Mouse (Mus musculus): ENCODE measurements around the gene Glcci1. TPM values are rescaled to one million over a fixed set of nuclear protein-coding genes. Genes with fewer than 3 reads are reported as not detected.

Glcci1 gene
- 14.1 and 15.1 TPM in 2 replicates for polyA plus RNA-seq (2014; fragmentation: Nextera tagmentation; extraction: Ambion mirVana)

DNA sequence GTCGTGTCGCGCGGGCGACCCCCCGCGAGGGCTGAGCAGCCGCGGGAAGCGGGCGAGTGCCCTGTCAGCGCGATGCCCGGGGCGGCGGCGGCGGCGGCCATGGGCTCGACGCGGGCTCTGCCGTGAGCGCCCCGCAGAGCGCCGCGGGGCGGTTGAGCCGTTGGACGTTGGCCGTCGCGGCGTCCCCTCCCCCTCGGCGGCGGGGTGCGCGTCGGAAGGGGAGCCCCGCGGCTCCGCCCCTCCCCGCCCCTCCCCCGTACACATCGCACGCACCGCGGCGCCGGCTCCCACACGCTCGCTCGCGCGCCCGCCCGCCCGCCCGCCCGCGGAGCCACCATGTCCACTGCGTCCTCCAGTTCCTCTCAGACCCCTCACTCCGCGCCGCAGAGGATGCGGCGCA is at the start of gene Glcci1:
TSS of gene Glcci1 (plus strand) at position 50 of the 400 bp plus-strand sequence.
- peak within 1 kb of the TSS; percentile 96 for H3K9ac ChIP-seq (replicated peaks; ENCODE audit: low read length)
- ATAC-seq (ENCODE audit: low FRiP score, low TSS enrichment) (peak; percentile 88), DNase-seq (peak; percentile 93)
- H3K9me3 ChIP-seq (ENCODE audit: control insufficient read depth, low read length) = no peaks in the 10 kb centered on the region
- H3K27me3 ChIP-seq (ENCODE audit: control insufficient read depth, insufficient read depth, low read length) = no peaks in the 10 kb centered on the region
- H3K4me1 ChIP-seq (ENCODE audit: control insufficient read depth, insufficient read depth, low read length) = 0 out of 2 replicates have a peak, but pooled peaks cover 17% of the 10 kb centered on the region
- H3K36me3 ChIP-seq (ENCODE audit: control insufficient read depth, insufficient read depth, low read length) = no peaks in the 10 kb centered on the region
- peak within 1 kb of the TSS; percentile 86 for H3K4me3 ChIP-seq (replicated peaks; ENCODE audit: low read depth, low read length)
- under 1% methylated on average over 42 of the region's 69 CpGs for WGBS
- peak within 1 kb of the TSS; percentile 99 for H3K27ac ChIP-seq (replicated peaks; ENCODE audit: low read depth, low read length)
- H3K4me2 ChIP-seq (ENCODE audit: low read length) = peak within 1 kb of the TSS; percentile 76

DNA sequence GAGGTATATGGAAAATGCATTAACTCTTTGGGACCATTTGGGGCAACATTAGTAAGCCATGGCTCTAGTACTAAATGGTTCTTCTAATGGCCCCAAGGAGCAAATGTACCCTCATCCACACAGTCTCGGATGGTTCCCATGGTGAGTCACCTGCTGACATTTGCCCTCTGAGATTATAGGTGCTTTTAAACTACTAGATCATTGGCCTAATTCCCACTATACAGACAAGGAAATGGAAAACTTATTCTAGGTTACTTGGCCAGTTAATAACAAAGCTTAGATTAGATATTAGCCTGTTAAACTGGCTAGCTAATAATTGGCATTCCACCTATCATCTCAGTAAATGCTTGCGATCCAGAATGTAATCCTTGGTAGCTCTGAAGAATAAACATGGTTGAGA is 47.0 kb upstream of the Glcci1 start:
- Histone ChIP-seq H3K36me3 (ENCODE audit: control insufficient read depth, insufficient read depth, low read length) (no peaks in the 10 kb centered on the region), H3K27me3 (ENCODE audit: control insufficient read depth, insufficient read depth, low read length) (no peaks in the 10 kb centered on the region; the same call in 1 of the 2 replicates), H3K4me3 (replicated peaks; ENCODE audit: low read depth, low read length) (no peak overlapping the region), H3K4me1 (ENCODE audit: control insufficient read depth, insufficient read depth, low read length) (no peaks in the 10 kb centered on the region), H3K9ac (replicated peaks; ENCODE audit: low read length) (no peak overlapping the region), H3K4me2 (ENCODE audit: low read length) (no peak overlapping the region), H3K9me3 (ENCODE audit: control insufficient read depth, low read length) (no peaks in the 10 kb centered on the region), H3K27ac (replicated peaks; ENCODE audit: low read depth, low read length) (no peak overlapping the region)
- no peak for DNase-seq
- ATAC-seq (ENCODE audit: low FRiP score, low TSS enrichment) = no peak
- WGBS = 96% methylated on average over 2 of the region's 2 CpGs

DNA sequence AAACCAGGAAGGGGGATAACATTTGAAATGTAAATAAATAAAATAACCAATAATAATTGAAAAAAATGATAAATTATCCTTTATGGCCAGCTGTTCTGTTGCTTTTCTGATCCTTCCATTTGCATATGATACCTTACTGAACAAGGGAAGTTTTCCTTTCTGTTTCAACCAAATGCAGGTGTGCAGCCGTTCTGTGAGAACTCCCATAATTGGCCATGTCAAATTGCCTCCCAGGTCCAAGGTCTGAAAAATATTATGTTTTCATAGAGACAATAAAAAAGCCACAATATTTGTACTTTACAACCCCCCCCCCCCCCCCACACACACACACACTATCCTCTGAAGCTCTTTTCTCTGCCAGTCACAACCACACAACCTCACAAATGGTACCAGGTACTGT is 44.0 kb upstream of the Glcci1 start:
- WGBS = 94% methylated on average over 1 of the region's 1 CpGs

DNA sequence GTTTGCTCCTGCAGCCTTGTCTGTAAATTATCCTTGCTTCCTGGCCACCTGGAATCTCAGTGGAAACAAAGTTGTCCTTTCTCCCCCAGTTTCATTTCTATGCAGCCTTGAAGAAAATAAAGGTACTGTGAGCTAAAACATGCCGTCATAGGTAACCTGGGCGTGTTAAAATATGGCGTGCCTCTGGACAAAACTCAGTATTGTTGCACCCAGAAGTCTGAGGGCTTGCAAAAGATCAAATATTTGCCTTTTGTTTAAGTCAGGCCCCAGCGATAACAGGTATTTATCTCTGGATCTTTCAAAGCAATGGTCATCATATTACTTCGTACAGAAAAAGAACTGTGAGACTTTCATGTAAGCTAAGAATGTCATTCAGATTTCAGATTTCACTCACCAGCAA is 43.4 kb upstream of the Glcci1 start:
- no peak overlapping the region for H3K4me2 ChIP-seq (ENCODE audit: low read length)
- H3K4me3 ChIP-seq (replicated peaks; ENCODE audit: low read depth, low read length) = no peak overlapping the region
- no peaks in the 10 kb centered on the region for H3K36me3 ChIP-seq (ENCODE audit: control insufficient read depth, insufficient read depth, low read length)
- no peak overlapping the region for H3K9ac ChIP-seq (replicated peaks; ENCODE audit: low read length)
- 85% methylated on average over 5 of the region's 5 CpGs for WGBS
- peaks cover 3% of the 10 kb centered on the region; the same call in 1 of the 2 replicates for H3K4me1 ChIP-seq (ENCODE audit: control insufficient read depth, insufficient read depth, low read length)
- DNase-seq (no peak), ATAC-seq (ENCODE audit: low FRiP score, low TSS enrichment) (no peak)
- no peak overlapping the region for H3K27ac ChIP-seq (replicated peaks; ENCODE audit: low read depth, low read length)
- no peaks in the 10 kb centered on the region for H3K9me3 ChIP-seq (ENCODE audit: control insufficient read depth, low read length)
- no peaks in the 10 kb centered on the region; the same call in 1 of the 2 replicates for H3K27me3 ChIP-seq (ENCODE audit: control insufficient read depth, insufficient read depth, low read length)

More for the DNA sequence above, 44.0 kb upstream of the Glcci1 start:
- no peak for ATAC-seq (ENCODE audit: low FRiP score, low TSS enrichment)
- H3K9ac ChIP-seq (replicated peaks; ENCODE audit: low read length) = no peak overlapping the region
- no peaks in the 10 kb centered on the region for H3K36me3 ChIP-seq (ENCODE audit: control insufficient read depth, insufficient read depth, low read length)
- H3K4me3 ChIP-seq (replicated peaks; ENCODE audit: low read depth, low read length) = no peak overlapping the region
- H3K27me3 ChIP-seq (ENCODE audit: control insufficient read depth, insufficient read depth, low read length) = no peaks in the 10 kb centered on the region; the same call in 1 of the 2 replicates
- no peak for DNase-seq
- no peak overlapping the region for H3K4me2 ChIP-seq (ENCODE audit: low read length)
- H3K27ac ChIP-seq (replicated peaks; ENCODE audit: low read depth, low read length) = no peak overlapping the region
- H3K9me3 ChIP-seq (ENCODE audit: control insufficient read depth, low read length) = no peaks in the 10 kb centered on the region
- peaks cover 3% of the 10 kb centered on the region; the same call in 1 of the 2 replicates for H3K4me1 ChIP-seq (ENCODE audit: control insufficient read depth, insufficient read depth, low read length)

DNA sequence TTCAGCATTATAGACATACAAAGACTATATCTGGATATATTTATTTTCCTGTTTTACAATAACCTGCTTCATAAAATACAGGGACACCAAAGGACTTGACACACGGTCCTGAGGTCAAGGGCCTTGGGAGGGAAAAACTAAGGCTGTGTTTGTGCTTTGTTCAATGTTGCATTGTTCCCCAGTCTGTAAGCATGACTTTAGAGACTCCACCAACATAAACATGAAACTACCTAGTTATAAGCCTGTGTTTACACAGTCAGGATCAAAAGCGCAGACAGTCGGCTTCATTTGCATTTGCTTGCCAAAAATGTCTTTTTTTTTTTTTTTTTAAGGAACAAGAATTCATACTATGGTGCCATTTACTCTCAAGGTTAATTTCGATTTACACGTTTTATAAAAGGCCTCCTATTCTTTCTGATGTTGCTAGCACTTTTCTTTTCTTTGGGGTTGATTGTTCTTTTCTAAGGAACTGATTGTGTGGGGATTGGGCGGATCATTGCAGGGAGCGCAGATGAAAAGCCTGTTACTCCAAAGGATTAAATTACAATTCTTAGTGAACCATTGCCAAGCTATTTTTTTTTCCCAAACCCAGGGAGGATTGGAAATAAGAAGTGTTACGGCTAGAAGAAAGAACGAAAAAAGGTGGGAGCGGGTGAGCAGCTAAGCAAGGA is 41.6 kb upstream of the Glcci1 start:
- H3K4me2 ChIP-seq (ENCODE audit: low read length) = no peak overlapping the region
- DNase-seq (peak; percentile 58), ATAC-seq (ENCODE audit: low FRiP score, low TSS enrichment) (no peak)
- H3K27me3 ChIP-seq (ENCODE audit: control insufficient read depth, insufficient read depth, low read length) = no peaks in the 10 kb centered on the region; the same call in 1 of the 2 replicates
- H3K4me3 ChIP-seq (replicated peaks; ENCODE audit: low read depth, low read length) = no peak overlapping the region
- no peak overlapping the region for H3K9ac ChIP-seq (replicated peaks; ENCODE audit: low read length)
- peaks cover 3% of the 10 kb centered on the region; the same call in 1 of the 2 replicates for H3K4me1 ChIP-seq (ENCODE audit: control insufficient read depth, insufficient read depth, low read length)
- no peaks in the 10 kb centered on the region for H3K9me3 ChIP-seq (ENCODE audit: control insufficient read depth, low read length)
- no peak overlapping the region for H3K27ac ChIP-seq (replicated peaks; ENCODE audit: low read depth, low read length)
- no peaks in the 10 kb centered on the region for H3K36me3 ChIP-seq (ENCODE audit: control insufficient read depth, insufficient read depth, low read length)
- WGBS = 10% methylated on average over 10 of the region's 10 CpGs

DNA sequence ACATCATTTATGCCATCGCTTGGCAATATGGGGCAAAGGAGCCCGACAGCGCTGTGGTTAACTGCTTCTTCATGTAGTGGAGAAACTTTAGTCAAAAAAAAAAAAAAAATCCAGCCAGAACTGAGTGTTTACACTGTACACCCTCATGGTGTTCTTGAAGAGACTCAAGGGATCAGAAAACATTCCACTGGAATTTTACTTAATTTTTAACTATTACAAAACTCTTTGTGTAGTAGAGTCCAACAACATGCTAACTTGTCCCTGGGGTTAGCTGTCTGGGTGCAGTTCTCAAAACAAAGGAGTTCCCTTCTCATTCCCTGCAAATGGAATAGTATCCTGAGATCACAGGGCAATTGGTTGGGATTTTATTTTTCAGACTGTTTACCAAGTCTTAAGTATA is 39.5 kb upstream of the Glcci1 start:
- DNase-seq (no peak), ATAC-seq (ENCODE audit: low FRiP score, low TSS enrichment) (no peak)
- Histone ChIP-seq H3K4me3 (replicated peaks; ENCODE audit: low read depth, low read length) (no peak overlapping the region), H3K4me2 (ENCODE audit: low read length) (no peak overlapping the region), H3K36me3 (ENCODE audit: control insufficient read depth, insufficient read depth, low read length) (no peaks in the 10 kb centered on the region), H3K4me1 (ENCODE audit: control insufficient read depth, insufficient read depth, low read length) (peaks cover 3% of the 10 kb centered on the region; the same call in 1 of the 2 replicates), H3K9me3 (ENCODE audit: control insufficient read depth, low read length) (no peaks in the 10 kb centered on the region), H3K9ac (replicated peaks; ENCODE audit: low read length) (no peak overlapping the region), H3K27me3 (ENCODE audit: control insufficient read depth, insufficient read depth, low read length) (no peaks in the 10 kb centered on the region), H3K27ac (replicated peaks; ENCODE audit: low read depth, low read length) (no peak overlapping the region)
- WGBS = 96% methylated on average over 3 of the region's 3 CpGs

DNA sequence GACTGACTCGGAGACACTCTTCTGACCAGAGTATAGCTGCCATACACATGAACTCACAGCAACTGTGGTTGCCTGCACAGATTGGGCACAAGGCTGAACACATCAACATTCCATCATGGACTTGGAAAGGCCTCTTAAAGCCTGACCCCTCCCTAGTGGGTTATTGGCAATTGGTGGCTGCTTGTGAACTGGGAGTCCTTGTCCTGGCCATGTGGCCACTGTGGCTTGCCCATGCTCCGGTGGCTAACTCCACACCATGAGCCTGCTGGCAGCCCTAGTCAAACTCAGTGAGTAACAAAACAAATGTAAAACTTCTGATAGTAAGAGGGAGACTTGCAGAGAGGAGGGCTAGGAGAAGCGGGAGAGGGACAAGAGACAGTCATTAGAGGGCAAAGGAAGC is 37.3 kb upstream of the Glcci1 start:
- Histone ChIP-seq H3K9ac (replicated peaks; ENCODE audit: low read length) (no peak overlapping the region), H3K9me3 (ENCODE audit: control insufficient read depth, low read length) (no peaks in the 10 kb centered on the region), H3K27me3 (ENCODE audit: control insufficient read depth, insufficient read depth, low read length) (no peaks in the 10 kb centered on the region), H3K4me2 (ENCODE audit: low read length) (no peak overlapping the region), H3K4me3 (replicated peaks; ENCODE audit: low read depth, low read length) (no peak overlapping the region), H3K36me3 (ENCODE audit: control insufficient read depth, insufficient read depth, low read length) (no peaks in the 10 kb centered on the region), H3K27ac (replicated peaks; ENCODE audit: low read depth, low read length) (no peak overlapping the region), H3K4me1 (ENCODE audit: control insufficient read depth, insufficient read depth, low read length) (peaks cover 3% of the 10 kb centered on the region; the same call in 1 of the 2 replicates)
- DNase-seq = no peak
- ATAC-seq (ENCODE audit: low FRiP score, low TSS enrichment) = no peak
- 92% methylated on average over 3 of the region's 3 CpGs for WGBS

DNA sequence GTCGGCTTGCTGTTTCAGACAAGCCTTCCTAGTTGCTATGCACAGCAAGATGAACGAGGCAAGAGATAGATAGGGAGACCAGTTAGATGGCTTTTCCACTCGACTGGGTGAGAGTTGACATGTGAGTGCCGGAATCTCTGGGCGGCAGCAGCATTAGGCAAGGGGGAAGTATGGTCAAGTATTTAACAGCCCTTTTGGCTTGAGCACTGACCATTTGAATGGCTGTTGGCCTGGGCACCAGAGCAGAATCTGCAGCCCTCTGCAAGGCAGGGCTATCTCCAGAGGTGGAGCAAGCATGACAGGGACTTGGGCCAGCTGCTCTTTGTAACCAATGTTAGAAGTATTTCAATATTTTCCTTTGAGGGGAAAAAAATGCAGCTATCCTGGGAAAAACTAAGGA is 36.5 kb upstream of the Glcci1 start:
- Histone ChIP-seq H3K27me3 (ENCODE audit: control insufficient read depth, insufficient read depth, low read length) (no peaks in the 10 kb centered on the region), H3K27ac (replicated peaks; ENCODE audit: low read depth, low read length) (no peak overlapping the region), H3K9me3 (ENCODE audit: control insufficient read depth, low read length) (no peaks in the 10 kb centered on the region), H3K9ac (replicated peaks; ENCODE audit: low read length) (no peak overlapping the region), H3K4me1 (ENCODE audit: control insufficient read depth, insufficient read depth, low read length) (peaks cover 3% of the 10 kb centered on the region; the same call in 1 of the 2 replicates), H3K4me2 (ENCODE audit: low read length) (no peak overlapping the region), H3K36me3 (ENCODE audit: control insufficient read depth, insufficient read depth, low read length) (no peaks in the 10 kb centered on the region), H3K4me3 (replicated peaks; ENCODE audit: low read depth, low read length) (no peak overlapping the region)
- DNase-seq (no peak), ATAC-seq (ENCODE audit: low FRiP score, low TSS enrichment) (no peak)
- 78% methylated on average over 5 of the region's 5 CpGs for WGBS

DNA sequence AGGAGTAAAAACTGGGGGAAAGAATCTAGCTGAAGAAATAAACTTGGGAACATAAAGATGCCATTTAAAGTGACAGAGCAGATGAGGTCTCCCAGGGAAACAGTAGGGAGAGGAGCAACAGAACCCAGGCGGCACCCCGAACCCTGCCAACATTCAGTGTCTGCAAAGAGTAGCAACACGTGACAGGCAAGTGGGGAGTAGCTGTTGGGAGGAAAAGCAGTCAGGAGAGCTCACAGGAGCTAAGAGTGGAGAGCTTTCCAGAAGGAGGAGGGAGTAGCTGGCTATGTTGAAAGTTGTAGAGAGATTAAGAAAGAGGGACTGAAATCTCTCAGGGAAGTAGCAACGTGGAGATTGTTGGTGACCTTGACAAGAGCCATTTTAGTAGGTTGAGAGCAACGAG is 35.9 kb upstream of the Glcci1 start:
- H3K4me2 ChIP-seq (ENCODE audit: low read length) = no peak overlapping the region
- 67% methylated on average over 5 of the region's 5 CpGs for WGBS
- no peak for DNase-seq
- no peak for ATAC-seq (ENCODE audit: low FRiP score, low TSS enrichment)
- H3K9me3 ChIP-seq (ENCODE audit: control insufficient read depth, low read length) = no peaks in the 10 kb centered on the region
- H3K36me3 ChIP-seq (ENCODE audit: control insufficient read depth, insufficient read depth, low read length) = no peaks in the 10 kb centered on the region
- no peak overlapping the region for H3K4me3 ChIP-seq (replicated peaks; ENCODE audit: low read depth, low read length)
- no peaks in the 10 kb centered on the region for H3K27me3 ChIP-seq (ENCODE audit: control insufficient read depth, insufficient read depth, low read length)
- no peak overlapping the region for H3K27ac ChIP-seq (replicated peaks; ENCODE audit: low read depth, low read length)
- no peaks in the 10 kb centered on the region for H3K4me1 ChIP-seq (ENCODE audit: control insufficient read depth, insufficient read depth, low read length)
- no peak overlapping the region for H3K9ac ChIP-seq (replicated peaks; ENCODE audit: low read length)

Measured in midbrain, embryonic 14.5 days (tissue).